Mouse (Mus musculus) kidney, postnatal 0 days (tissue): ENCODE results near the gene Krt13. TPM values are rescaled to one million over a fixed set of nuclear protein-coding genes. Genes with fewer than 3 reads are reported as not detected.

Source experiments
- ATAC-seq: fragments of 200-750 bp; cut with Nextera tagmentation; replicated peaks from 2 replicates; pipeline ENCODE4 v1.8.0; 2017; ENCODE audit warnings: low read depth, moderate number of reproducible peaks, moderate TSS enrichment, moderate library complexity; ENCODE audit not compliant: low FRiP score
- DNase-seq: peaks from one replicate; pipeline ENCODE4 v3.0.0-alpha.2; 2016; ENCODE audit warnings: low spot score
- H3K27ac ChIP-seq: fragments of 300-500 bp; sonication (generic); 2 replicates; pipeline ENCODE4 v1.5.1; 2014; ENCODE audit warnings: mild to moderate bottlenecking
- H3K27me3 ChIP-seq: fragments of 300-500 bp; sonication (generic); 2 replicates; pipeline ENCODE4 v1.6.1; 2014; ENCODE audit warnings: low read length, mixed read lengths; ENCODE audit not compliant: insufficient read depth
- H3K36me3 ChIP-seq: fragments of 300-500 bp; sonication (generic); 2 replicates; pipeline ENCODE4 v1.6.1; 2014; ENCODE audit warnings: low read length, mixed read lengths; ENCODE audit not compliant: insufficient read depth
- H3K4me1 ChIP-seq: fragments of 300-500 bp; sonication (generic); replicated peaks from 2 replicates; pipeline ENCODE4 v1.6.1; 2014; ENCODE audit warnings: antibody characterized with exemption, low read length, mixed read lengths; ENCODE audit not compliant: insufficient read depth
- H3K4me2 ChIP-seq: fragments of 300-500 bp; sonication (generic); 2 replicates; pipeline ENCODE4 v1.6.1; 2014; ENCODE audit warnings: mild to moderate bottlenecking, low read length, moderate library complexity, mixed read lengths
- H3K4me3 ChIP-seq: fragments of 300-500 bp; sonication (generic); replicated peaks from 2 replicates; pipeline ENCODE4 v1.5.1; 2014; ENCODE audit warnings: low read depth, low read length
- H3K9ac ChIP-seq: fragments of 300-500 bp; sonication (generic); 2 replicates; pipeline ENCODE4 v1.6.1; 2014; ENCODE audit warnings: low read depth, low read length
- H3K9me3 ChIP-seq: fragments of 300-500 bp; sonication (generic); replicated peaks from 2 replicates; pipeline ENCODE4 v1.6.1; 2016; ENCODE audit warnings: low read length, inconsistent platforms, mixed read lengths
- CTCF ChIP-seq: IDR thresholded peaks from 2 replicates; pipeline ENCODE4 v1.5.1; 2016; ENCODE audit warnings: antibody characterized with exemption, low read depth, mild to moderate bottlenecking, moderate library complexity
- WGBS: fragments of 180-500 bp; shearing (Covaris S2); extraction: QIAGEN DNeasy Blood & Tissue Kit; methylation state at CpG from one replicate; pipeline ENCODE4 v1.1.7; 2014; 5-methylcytosine and 5-hydroxymethylcytosine counted together
- polyA plus RNA-seq: library from polyadenylated mRNA; unstranded; fragments of >200 nt; fragmentation: Nextera tagmentation; extraction: Ambion mirVana; gene quantifications from 2 replicates; pipeline ENCODE4 v1.2.1, GENCODE M21; 2015

Gene Krt13
- polyA plus RNA-seq = 0.08 and 0.10 TPM in 2 replicates

DNA sequence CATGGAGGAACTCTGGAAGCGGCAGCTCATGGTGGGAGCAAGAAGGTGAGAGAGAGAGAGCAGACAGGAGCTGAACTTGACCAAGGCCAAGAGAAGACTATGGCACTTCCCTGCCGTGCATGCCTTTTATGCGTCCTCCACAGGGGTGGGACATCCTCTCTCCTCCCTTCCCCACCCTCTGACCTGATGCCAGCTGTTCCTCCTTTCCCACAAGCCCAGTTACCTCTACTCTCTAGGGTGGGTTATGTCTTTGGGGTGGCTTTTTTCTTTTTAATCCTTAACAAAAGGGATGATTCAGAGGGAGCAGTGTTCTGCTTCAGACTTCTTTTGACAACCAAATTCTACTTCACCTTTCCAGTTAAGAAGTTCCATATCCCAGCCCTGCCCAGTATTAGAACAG is at the start of gene Krt13:
Gene Krt13 (minus strand): TSS at position 101 of the 400 bp plus-strand sequence.
- ATAC-seq = no peak
- no peak for DNase-seq
- Histone ChIP-seq H3K27me3 (no peaks in the 10 kb centered on the region), H3K27ac (no peak within 1 kb of the TSS), H3K9me3 (no peaks in the 10 kb centered on the region), H3K36me3 (no peaks in the 10 kb centered on the region), H3K4me2 (no peak within 1 kb of the TSS), H3K4me3 (no peak within 1 kb of the TSS), H3K9ac (no peak within 1 kb of the TSS), H3K4me1 (no peaks in the 10 kb centered on the region)
- no peak for TF ChIP-seq CTCF
- WGBS = 80% methylated on average over 3 of the region's 3 CpGs

DNA sequence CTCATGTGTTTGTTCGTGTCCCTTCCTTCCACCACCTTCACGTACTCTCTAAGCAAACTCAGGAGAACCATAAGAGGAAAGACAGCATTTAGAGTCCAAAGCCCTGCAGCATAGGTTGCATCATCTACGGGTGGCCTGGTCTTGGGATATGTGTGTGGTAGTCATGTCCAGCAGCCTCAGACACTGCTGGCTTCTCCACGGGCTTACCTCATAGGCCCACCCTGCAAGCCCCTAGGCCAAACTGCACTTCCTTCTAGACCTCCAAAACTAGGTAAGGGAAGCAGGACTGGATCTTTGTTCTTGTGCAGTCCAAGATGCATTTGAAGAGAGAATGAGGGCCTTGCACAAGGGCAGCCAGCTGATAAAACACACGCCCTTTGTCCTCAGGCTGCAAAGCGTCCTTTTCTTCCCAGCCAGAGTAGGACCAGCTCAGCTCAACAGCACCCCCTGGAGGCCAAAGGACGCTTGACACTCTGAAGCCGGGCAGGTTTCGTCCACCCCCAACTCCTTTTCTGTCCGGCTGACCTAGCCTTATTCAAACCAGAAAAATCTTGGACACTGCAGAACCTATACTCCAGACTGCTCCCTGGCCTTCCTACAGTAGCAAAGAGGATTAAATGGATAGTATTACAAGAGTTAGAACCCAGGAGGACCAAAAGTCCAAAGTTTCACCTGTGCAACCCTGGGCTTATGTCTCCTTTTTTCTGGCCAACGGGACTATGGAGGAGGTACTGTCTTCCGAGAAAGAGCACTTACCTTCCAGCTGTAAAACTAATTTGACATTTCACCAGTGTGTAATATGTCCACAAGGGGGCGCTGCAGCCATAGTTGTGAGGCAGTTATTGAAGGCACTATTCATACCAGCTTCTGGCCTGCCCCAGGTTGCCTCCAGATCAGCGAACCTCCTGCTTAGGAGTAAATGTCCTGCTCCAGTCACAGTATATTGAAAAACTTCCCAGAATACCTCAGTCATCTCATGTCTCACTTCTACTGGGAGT is 47.7 kb upstream of the Krt13 start:
- ATAC-seq = peak; percentile 45; the same call in 1 of the 2 replicates

DNA sequence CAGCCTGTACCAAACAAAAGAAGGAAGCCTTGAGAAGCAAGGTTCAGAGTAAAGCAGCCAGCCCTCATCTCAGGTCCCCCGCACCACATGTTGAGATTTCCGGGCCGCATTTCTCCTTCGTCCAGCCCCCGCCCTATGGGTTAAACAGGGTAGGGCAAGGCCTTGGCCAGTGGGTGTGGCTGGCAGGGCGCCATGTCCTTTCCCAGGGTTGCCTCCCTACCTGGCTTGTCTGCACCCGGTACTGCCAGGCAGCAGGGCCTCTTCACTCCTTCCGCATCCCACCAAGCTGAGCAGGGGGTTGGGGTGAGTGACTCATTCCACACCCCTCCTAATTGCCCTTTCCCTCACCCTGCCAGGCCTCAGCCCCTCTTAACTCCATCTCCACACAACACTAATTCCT is 46.7 kb upstream of the Krt13 start:
- DNase-seq (peak; percentile 27), ATAC-seq (peak; percentile 53)
- H3K4me2 ChIP-seq = no peak overlapping the region
- no peak overlapping the region for H3K27ac ChIP-seq
- peak; percentile 17; the same call in 1 of the 2 replicates for TF ChIP-seq CTCF
- WGBS = 37% methylated on average over 8 of the region's 8 CpGs
- H3K9ac ChIP-seq = no peak overlapping the region
- no peaks in the 10 kb centered on the region for H3K9me3 ChIP-seq
- H3K4me3 ChIP-seq = no peak overlapping the region
- no peaks in the 10 kb centered on the region for H3K36me3 ChIP-seq
- H3K4me1 ChIP-seq = no peaks in the 10 kb centered on the region
- no peaks in the 10 kb centered on the region for H3K27me3 ChIP-seq

More for the DNA sequence above, 47.7 kb upstream of the Krt13 start:
- Histone ChIP-seq H3K9me3 (no peaks in the 10 kb centered on the region), H3K4me1 (no peaks in the 10 kb centered on the region), H3K4me3 (no peak overlapping the region), H3K4me2 (no peak overlapping the region), H3K9ac (no peak overlapping the region), H3K36me3 (no peaks in the 10 kb centered on the region), H3K27me3 (no peaks in the 10 kb centered on the region), H3K27ac (no peak overlapping the region)
- TF ChIP-seq CTCF = peak; percentile 77
- peak; percentile 82 for DNase-seq
- 30% methylated on average over 14 of the region's 14 CpGs for WGBS

DNA sequence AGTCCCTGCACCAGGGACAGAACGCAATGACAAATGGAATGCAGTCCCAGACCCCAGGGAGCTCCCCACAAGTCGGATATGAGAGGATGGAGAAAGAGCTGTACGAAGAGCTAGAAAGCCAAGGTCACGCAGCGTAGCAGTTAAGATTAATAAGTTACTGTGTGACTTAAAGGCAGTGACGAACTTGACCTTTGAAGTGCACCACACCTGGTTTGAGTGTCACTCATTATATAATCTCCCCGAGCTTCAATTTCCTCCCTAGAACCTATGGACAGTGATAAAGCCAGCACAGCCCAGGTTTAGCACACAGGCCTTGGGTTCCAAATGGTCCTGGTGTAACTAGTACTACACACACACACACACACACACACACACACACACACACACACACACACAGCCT is 43.0 kb upstream of the Krt13 start:
- Histone ChIP-seq H3K36me3 (no peaks in the 10 kb centered on the region), H3K9ac (no peak overlapping the region), H3K9me3 (no peaks in the 10 kb centered on the region), H3K27me3 (no peaks in the 10 kb centered on the region), H3K4me3 (no peak overlapping the region), H3K4me1 (no peaks in the 10 kb centered on the region), H3K4me2 (no peak overlapping the region), H3K27ac (no peak overlapping the region; the same call in 1 of the 2 replicates)
- TF ChIP-seq CTCF = no peak
- ATAC-seq (no peak), DNase-seq (no peak)
- 29% methylated on average over 7 of the region's 7 CpGs for WGBS

DNA sequence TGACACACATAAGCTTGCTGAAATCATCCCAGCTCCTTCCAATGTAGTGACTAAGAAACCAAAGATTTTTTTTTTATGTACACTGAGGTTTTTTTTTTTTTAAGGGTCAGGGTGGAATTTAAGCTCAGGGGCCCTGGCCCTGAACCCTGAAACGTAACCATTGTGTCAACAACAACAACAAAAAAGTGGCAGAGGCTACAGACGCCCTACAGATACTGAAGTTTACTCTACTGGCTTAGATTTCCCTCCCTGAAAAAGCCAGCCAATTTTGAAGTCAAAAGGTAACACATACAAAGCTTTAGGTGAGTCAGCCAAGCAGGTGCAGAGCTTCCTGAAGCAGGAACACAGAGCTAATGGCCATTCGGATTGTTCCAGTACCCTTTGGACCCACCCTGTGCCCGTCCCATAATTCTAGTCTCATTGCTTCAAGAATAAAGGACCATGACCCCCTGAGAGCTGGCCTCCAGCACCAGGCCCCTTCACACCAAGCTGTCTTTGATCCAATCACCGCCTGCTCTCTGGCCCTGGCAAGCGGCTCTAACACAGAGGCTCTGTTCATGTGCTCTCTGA is 36.6 kb upstream of the Krt13 start:
- WGBS = 53% methylated on average over 6 of the region's 6 CpGs
- no peak for DNase-seq
- Histone ChIP-seq H3K4me3 (no peak overlapping the region), H3K36me3 (no peaks in the 10 kb centered on the region), H3K9ac (no peak overlapping the region), H3K27ac (no peak overlapping the region), H3K27me3 (no peaks in the 10 kb centered on the region), H3K4me1 (no peaks in the 10 kb centered on the region), H3K4me2 (no peak overlapping the region), H3K9me3 (no peaks in the 10 kb centered on the region)
- ATAC-seq = no peak
- no peak for TF ChIP-seq CTCF

DNA sequence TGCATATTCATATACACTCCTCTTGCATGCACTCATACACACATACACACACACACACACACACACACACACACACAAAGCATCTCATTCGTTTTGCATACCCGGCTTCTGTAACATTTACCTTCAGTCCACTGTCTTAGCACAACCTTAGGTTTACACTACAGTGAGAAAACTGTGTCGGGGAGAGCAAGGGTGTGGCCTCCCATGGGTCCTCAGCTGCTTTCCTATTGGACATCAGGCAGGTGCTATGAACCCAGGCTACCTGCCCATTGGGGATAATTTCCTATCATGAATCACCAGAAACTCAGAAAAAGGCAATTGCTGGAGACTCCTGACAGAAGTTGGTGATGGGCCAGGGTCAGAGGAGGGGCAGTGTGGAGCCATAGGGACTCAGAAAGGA is 36.0 kb upstream of the Krt13 start:
- Histone ChIP-seq H3K27me3 (no peaks in the 10 kb centered on the region), H3K27ac (no peak overlapping the region), H3K9me3 (no peaks in the 10 kb centered on the region), H3K9ac (no peak overlapping the region), H3K4me3 (no peak overlapping the region), H3K4me2 (no peak overlapping the region), H3K36me3 (no peaks in the 10 kb centered on the region), H3K4me1 (no peaks in the 10 kb centered on the region)
- ATAC-seq (no peak), DNase-seq (no peak)
- TF ChIP-seq CTCF = no peak
- 79% methylated on average over 3 of the region's 3 CpGs for WGBS
